13 mouse cellular contexts compared by ENCODE assay signal in genomic region chr13:46696788-46697187, GRCm38 (mm10). TPM values are rescaled to one million over a fixed set of nuclear protein-coding genes. Genes with fewer than 3 reads are reported as not detected.
DNase-seq lines count a peak whose midpoint lies in the region; ATAC-seq and TF ChIP-seq lines count a peak whose summit lies in the region.
"Had no signal": no experiment of that assay in that cellular context is flagged by ENCODE, and none has a peak within 500 bp of the region (broad histone marks: within the 10 kb centered on the region; RNA-seq: fewer than 3 reads in every experiment).

No protein-coding gene starts in this region.

- H3K9ac ChIP-seq in ES-E14 (ENCODE audit: insufficient read depth, low read depth, low read length, poor library complexity, severe bottlenecking), result no peak overlapping the region
- H3K9ac ChIP-seq in lung, embryonic 15.5 days, result no peak overlapping the region
- H3K9ac ChIP-seq in hindbrain, embryonic 11.5 days (ENCODE audit: low read depth, low read length), result no peak overlapping the region
- H3K9ac ChIP-seq: hindbrain, embryonic 14.5 days; liver, embryonic 13.5 days had no signal

- no peak overlapping the region for H3K4me2 ChIP-seq in lung, embryonic 15.5 days
- no peak overlapping the region for H3K4me2 ChIP-seq in hindbrain, embryonic 11.5 days (replicated peaks; ENCODE audit: low read depth, low read length)
- H3K4me2 ChIP-seq: hindbrain, embryonic 14.5 days; liver, embryonic 13.5 days had no signal

- peaks cover 0 to 23% of the 10 kb centered on the region in 2 experiments; a peak in 2 of 4 replicates for H3K4me1 ChIP-seq in ES-E14 (ENCODE audit: control insufficient read depth in 2 of 2, insufficient read depth in 2 of 2, low read length in 2 of 2, poor library complexity in 1 of 2)
- 0 out of 2 replicates have a peak, but pooled peaks cover 4% of the 10 kb centered on the region for H3K4me1 ChIP-seq in lung, embryonic 15.5 days
- H3K4me1 ChIP-seq in hindbrain, embryonic 11.5 days (replicated peaks; ENCODE audit: control insufficient read depth, insufficient read depth, low read length), result no peaks in the 10 kb centered on the region
- H3K4me1 ChIP-seq: limb, embryonic 10.5 days; liver, embryonic 13.5 days had no signal

- H3K9me3 ChIP-seq in ES-E14 (ENCODE audit: control insufficient read depth, insufficient read depth, low read depth, low read length), result no peaks in the 10 kb centered on the region
- no peaks in the 10 kb centered on the region for H3K9me3 ChIP-seq in lung, embryonic 15.5 days
- no peaks in the 10 kb centered on the region for H3K9me3 ChIP-seq in hindbrain, embryonic 11.5 days (ENCODE audit: control insufficient read depth, low read length)
- H3K9me3 ChIP-seq: limb, embryonic 10.5 days; liver, embryonic 13.5 days had no signal

- no peak for ATAC-seq in lung, embryonic 15.5 days (ENCODE audit: borderline replicate concordance, extremely low read depth, low FRiP score, low TSS enrichment)
- ATAC-seq in hindbrain, embryonic 11.5 days (ENCODE audit: low FRiP score), result no peak

- peaks cover 6% of the 10 kb centered on the region for H3K36me3 ChIP-seq in ES-E14 (ENCODE audit: control insufficient read depth, insufficient read depth, low read length, poor library complexity, severe bottlenecking)
- peaks cover 35% of the 10 kb centered on the region for H3K36me3 ChIP-seq in lung, embryonic 15.5 days
- peaks cover 16% of the 10 kb centered on the region for H3K36me3 ChIP-seq in splenic B cell, adult 2 months (ENCODE audit: control insufficient read depth, insufficient read depth, low read length, poor library complexity, severe bottlenecking)
- H3K36me3 ChIP-seq in hindbrain, embryonic 11.5 days (ENCODE audit: control insufficient read depth, insufficient read depth, low read length), result peaks cover 5% of the 10 kb centered on the region; the same call in 1 of the 2 replicates

- no peak overlapping the region for H3K27ac ChIP-seq in ES-E14 (ENCODE audit: insufficient read depth, low read depth, low read length, poor library complexity, severe bottlenecking)
- H3K27ac ChIP-seq in lung, embryonic 15.5 days, result 0 out of 2 replicates have a peak overlapping the region, but pooled peaks have one; percentile 37
- no peak overlapping the region for H3K27ac ChIP-seq in hindbrain, embryonic 11.5 days (ENCODE audit: low read depth, low read length)
- H3K27ac ChIP-seq: hindbrain, embryonic 14.5 days; kidney, postnatal 0 days; limb, embryonic 10.5 days; liver, embryonic 13.5 days had no signal

- 61% methylated on average over 2 of the region's 2 CpGs for WGBS in lung, embryonic 15.5 days
- 90% methylated on average over 2 of the region's 2 CpGs for WGBS in hindbrain, embryonic 11.5 days

- H3K27me3 ChIP-seq in lung, embryonic 15.5 days, result no peaks in the 10 kb centered on the region
- H3K27me3 ChIP-seq in splenic B cell, adult 2 months (ENCODE audit: control insufficient read depth, insufficient read depth, low read length, poor library complexity, severe bottlenecking), result no peaks in the 10 kb centered on the region
- no peaks in the 10 kb centered on the region for H3K27me3 ChIP-seq in hindbrain, embryonic 11.5 days (ENCODE audit: control insufficient read depth, insufficient read depth, low read length)
- H3K27me3 ChIP-seq: liver, embryonic 13.5 days had no signal

- no peak for DNase-seq in ES-E14 (ENCODE audit: low read depth, low spot score)
- peak; percentile 31 for DNase-seq in ZHBTc4 (ENCODE audit: low read depth, low spot score)
- peak; percentile 25 for DNase-seq in splenic B cell, adult 2 months (ENCODE audit: low read depth, low spot score)
- DNase-seq in left cerebral cortex, postnatal 10 days (ENCODE audit: extremely low spot score in 1 of 2, low spot score in 2 of 2), result no peak
- no peak for DNase-seq in hindbrain, embryonic 11.5 days (ENCODE audit: low spot score)
- DNase-seq in kidney, adult 18-20 months, result no peak
- DNase-seq: cerebellum, postnatal 36 days; layer of hippocampus, postnatal 36 days; liver, embryonic 13.5 days had no signal

- no peak overlapping the region for H3K4me3 ChIP-seq in ES-E14 (ENCODE audit: insufficient read depth in 1 of 2, low read depth in 1 of 2, low read length in 2 of 2, poor library complexity in 1 of 2, severe bottlenecking in 1 of 2)
- no peak overlapping the region for H3K4me3 ChIP-seq in lung, embryonic 15.5 days
- H3K4me3 ChIP-seq in hindbrain, embryonic 11.5 days (ENCODE audit: low read depth, low read length), result no peak overlapping the region
- H3K4me3 ChIP-seq: limb, embryonic 10.5 days; liver, embryonic 13.5 days had no signal

- intact Hi-C loops in left cerebral cortex, postnatal 10 days (cut with DNase I), result no loop called here

- in situ Hi-C loops in ES-E14 (cut with MboI; ENCODE audit: low sequenced_read_pairs in 2 of 2, unreplicated experiment in 2 of 2), result no loop called here

TF ChIP-seq in ES-E14, 5 proteins besides CTCF, POLR2A, EP300 and RAD21:
- TF ChIP-seq HCFC1 (IDR thresholded peaks at IDR 0.05; ENCODE audit: borderline replicate concordance, insufficient read depth, low read length) (no peak), CHD2 (IDR thresholded peaks at IDR 0.05; ENCODE audit: low read depth, low read length) (0 out of 2 replicates have a peak, but pooled peaks have one; percentile 15), MAFK (IDR thresholded peaks at IDR 0.05; ENCODE audit: insufficient read depth, low read depth, low read length) (no peak), ZNF384 (IDR thresholded peaks at IDR 0.05; ENCODE audit: low read depth, low read length) (no peak), ZC3H11A (IDR thresholded peaks at IDR 0.05; ENCODE audit: borderline replicate concordance, low read depth, low read length) (no peak)

RNA-seq across cellular contexts. Expression of gene Fam8a1, which starts 27.5 kb away (rescaled TPM):
- 28.2 and 32.0 TPM in 2 replicates for total RNA-seq in ES-E14 (2012; rRNA removed)
- 8.4 and 10.2 TPM in 2 replicates for polyA plus RNA-seq in lung, embryonic 15.5 days (2015; fragmentation: Nextera tagmentation; extraction: Ambion mirVana)
- 10 to 100 TPM; 70.5 to 73.2 TPM for total RNA-seq in left cerebral cortex, postnatal 10 days (2021)
- polyA plus RNA-seq in hindbrain, embryonic 11.5 days (2014; fragmentation: Nextera tagmentation; extraction: Ambion mirVana), result 8.4 and 11.8 TPM in 2 replicates

RNA-seq across cellular contexts. Expression of gene Nup153, which starts 31.0 kb away (rescaled TPM):
- 125 and 129 TPM in 2 replicates for total RNA-seq in ES-E14 (2012; rRNA removed)
- polyA plus RNA-seq in lung, embryonic 15.5 days (2015; fragmentation: Nextera tagmentation; extraction: Ambion mirVana), result 24.0 and 25.6 TPM in 2 replicates
- 10 to 100 TPM; 64.1 to 72.2 TPM for total RNA-seq in left cerebral cortex, postnatal 10 days (2021)
- 41.9 and 43.3 TPM in 2 replicates for polyA plus RNA-seq in hindbrain, embryonic 11.5 days (2014; fragmentation: Nextera tagmentation; extraction: Ambion mirVana)

Comparison
In these comparisons a context has a peak if more than half of its experiments do, and no peak if none do; other contexts are left out.
1. DNase-seq: peak in ZHBTc4 (single experiment) and splenic B cell, adult 2 months (single experiment); none in ES-E14 (single experiment), left cerebral cortex, postnatal 10 days (0 of 2), hindbrain, embryonic 11.5 days (single experiment) and kidney, adult 18-20 months (single experiment).